ENCODE assay signal across 18 mouse cellular contexts in genomic region chr7:4912248-4912647, GRCm38 (mm10). TPM values are rescaled to one million over a fixed set of nuclear protein-coding genes. Genes with fewer than 3 reads are reported as not detected.
DNase-seq lines count a peak whose midpoint lies in the region; ATAC-seq and TF ChIP-seq lines count a peak whose summit lies in the region.
"Had no signal": no experiment of that assay in that cellular context is flagged by ENCODE, and none has a peak within 500 bp of the region (broad histone marks: within the 10 kb centered on the region; RNA-seq: fewer than 3 reads in every experiment).

No protein-coding gene starts in this region.

- H3K9ac ChIP-seq in hindbrain, embryonic 13.5 days: no peak overlapping the region
- H3K9ac ChIP-seq in hindbrain, embryonic 11.5 days (ENCODE audit: low read depth, low read length): no peak overlapping the region
- no peak overlapping the region for H3K9ac ChIP-seq in heart, embryonic 11.5 days (ENCODE audit: low read depth, low read length)
- H3K9ac ChIP-seq: forebrain, embryonic 15.5 days; heart, embryonic 12.5 days; neural tube, embryonic 13.5 days had no signal

- 61% methylated on average over 5 of the region's 5 CpGs for WGBS in hindbrain, embryonic 13.5 days
- WGBS in hindbrain, embryonic 11.5 days: 63% methylated on average over 5 of the region's 5 CpGs
- 56% methylated on average over 5 of the region's 5 CpGs for WGBS in heart, embryonic 11.5 days (ENCODE audit: insufficient replicate concordance)

- no peaks in the 10 kb centered on the region for H3K36me3 ChIP-seq in hindbrain, embryonic 13.5 days
- no peaks in the 10 kb centered on the region for H3K36me3 ChIP-seq in hindbrain, embryonic 11.5 days (ENCODE audit: control insufficient read depth, insufficient read depth, low read length)
- H3K36me3 ChIP-seq in E14TG2a.4 (ENCODE audit: insufficient read depth, low read length): peaks cover 54% of the 10 kb centered on the region
- no peaks in the 10 kb centered on the region for H3K36me3 ChIP-seq in heart, embryonic 11.5 days (ENCODE audit: control insufficient read depth, insufficient read depth, low read length)
- H3K36me3 ChIP-seq: forebrain, embryonic 15.5 days; neural tube, embryonic 13.5 days had no signal

- peaks cover 26% of the 10 kb centered on the region for H3K4me1 ChIP-seq in hindbrain, embryonic 13.5 days (replicated peaks)
- peaks cover 4% of the 10 kb centered on the region; the same call in 1 of the 2 replicates for H3K4me1 ChIP-seq in hindbrain, embryonic 11.5 days (replicated peaks; ENCODE audit: control insufficient read depth, insufficient read depth, low read length)
- H3K4me1 ChIP-seq in E14TG2a.4 (replicated peaks; ENCODE audit: low read depth, low read length): peaks cover 77% of the 10 kb centered on the region
- peaks cover 9% of the 10 kb centered on the region for H3K4me1 ChIP-seq in heart, embryonic 11.5 days (ENCODE audit: control insufficient read depth, insufficient read depth, low read length)

- TF ChIP-seq POLR2A in brain, embryonic 14.5 days (IDR thresholded peaks at IDR 0.05; ENCODE audit: borderline replicate concordance, extremely low read depth, insufficient read depth, insufficient read length, poor library complexity, severe bottlenecking): no peak

- H3K4me2 ChIP-seq in hindbrain, embryonic 13.5 days: no peak overlapping the region
- no peak overlapping the region for H3K4me2 ChIP-seq in hindbrain, embryonic 11.5 days (replicated peaks; ENCODE audit: low read depth, low read length)
- no peak overlapping the region for H3K4me2 ChIP-seq in heart, embryonic 11.5 days
- H3K4me2 ChIP-seq: forebrain, embryonic 15.5 days; heart, embryonic 12.5 days; neural tube, embryonic 13.5 days had no signal

- ATAC-seq in hindbrain, embryonic 13.5 days (ENCODE audit: low FRiP score): no peak
- ATAC-seq in hindbrain, embryonic 11.5 days (ENCODE audit: low FRiP score): no peak
- ATAC-seq in heart, embryonic 11.5 days (replicated peaks; ENCODE audit: insufficient number of reproducible peaks, low FRiP score, low TSS enrichment): no peak
- ATAC-seq: CD4-positive, CD25-positive, alpha-beta regulatory T cell, adult 4 months; forebrain, embryonic 15.5 days had no signal

- no peak overlapping the region for H3K27ac ChIP-seq in hindbrain, embryonic 13.5 days
- no peak overlapping the region for H3K27ac ChIP-seq in hindbrain, embryonic 11.5 days (ENCODE audit: low read depth, low read length)
- H3K27ac ChIP-seq in heart, embryonic 11.5 days (ENCODE audit: low read depth, low read length): no peak overlapping the region
- H3K27ac ChIP-seq: forebrain, embryonic 15.5 days; left cerebral cortex, adult 2 months; neural tube, embryonic 13.5 days had no signal

- peak overlapping the region; percentile 3 for H3K4me3 ChIP-seq in hindbrain, embryonic 13.5 days
- no peak overlapping the region for H3K4me3 ChIP-seq in hindbrain, embryonic 11.5 days (ENCODE audit: low read depth, low read length)
- peak overlapping the region; percentile 90 for H3K4me3 ChIP-seq in E14TG2a.4 (replicated peaks; ENCODE audit: low read length)
- H3K4me3 ChIP-seq in heart, embryonic 11.5 days (ENCODE audit: low read depth, low read length): no peak overlapping the region
- H3K4me3 ChIP-seq: forebrain, embryonic 15.5 days; heart, embryonic 12.5 days; left cerebral cortex, adult 2 months; neural tube, embryonic 13.5 days had no signal

- H3K9me3 ChIP-seq in hindbrain, embryonic 13.5 days: no peaks in the 10 kb centered on the region
- H3K9me3 ChIP-seq in hindbrain, embryonic 11.5 days (ENCODE audit: control insufficient read depth, low read length): no peaks in the 10 kb centered on the region
- no peaks in the 10 kb centered on the region for H3K9me3 ChIP-seq in E14TG2a.4 (ENCODE audit: low read length)
- H3K9me3 ChIP-seq in heart, embryonic 11.5 days (replicated peaks; ENCODE audit: control insufficient read depth, low read length): no peaks in the 10 kb centered on the region
- H3K9me3 ChIP-seq: forebrain, embryonic 15.5 days; heart, embryonic 12.5 days; neural tube, embryonic 13.5 days had no signal

- no peak for DNase-seq in hindbrain, embryonic 11.5 days (ENCODE audit: low spot score)
- DNase-seq in 3134 (ENCODE audit: extremely low read depth, insufficient read length, low spot score): peak; percentile 58
- DNase-seq in brain, embryonic 14.5 days (ENCODE audit: low read depth): peak; percentile 43
- no peak for DNase-seq in heart, adult 8-10 months (ENCODE audit: low spot score)
- no peak for DNase-seq in gastrocnemius, postnatal 10 days
- DNase-seq: gastrocnemius, postnatal 25 days had no signal

- no peak for TF ChIP-seq CTCF in E14TG2a.4 (conservative IDR thresholded peaks at IDR 0.05; ENCODE audit: low read length)
- TF ChIP-seq CTCF in brain, embryonic 14.5 days (IDR thresholded peaks at IDR 0.05; ENCODE audit: borderline replicate concordance, extremely low read depth, insufficient read depth, insufficient read length): no peak

- H3K27me3 ChIP-seq in hindbrain, embryonic 13.5 days: no peaks in the 10 kb centered on the region
- no peaks in the 10 kb centered on the region for H3K27me3 ChIP-seq in hindbrain, embryonic 11.5 days (ENCODE audit: control insufficient read depth, insufficient read depth, low read length)
- no peaks in the 10 kb centered on the region for H3K27me3 ChIP-seq in E14TG2a.4 (ENCODE audit: insufficient read depth, low read length)
- no peaks in the 10 kb centered on the region for H3K27me3 ChIP-seq in heart, embryonic 11.5 days (ENCODE audit: control insufficient read depth, insufficient read depth, low read length)
- H3K27me3 ChIP-seq: forebrain, embryonic 15.5 days had no signal

RNA-seq across cellular contexts. Expression of gene Zfp628, which starts 2.8 kb away (rescaled TPM):
- polyA plus RNA-seq in hindbrain, embryonic 13.5 days (2015; fragmentation: Nextera tagmentation; extraction: Ambion mirVana): 3.6 and 4.9 TPM in 2 replicates
- 4.0 and 4.2 TPM in 2 replicates for polyA plus RNA-seq in hindbrain, embryonic 11.5 days (2014; fragmentation: Nextera tagmentation; extraction: Ambion mirVana)
- 16.7 and 21.7 TPM in 2 replicates for polyA plus RNA-seq in brain, embryonic 14.5 days (2012; rRNA removed)
- 1 to 10 TPM; 6.4 to 8.4 (median 7.5) TPM for total RNA-seq in heart, adult 8-10 months (2022)
- 2.6 and 2.8 TPM in 2 replicates for polyA plus RNA-seq in heart, embryonic 11.5 days (2014; fragmentation: Nextera tagmentation; extraction: Ambion mirVana)
- total RNA-seq in gastrocnemius, postnatal 10 days (2021): 10 to 100 TPM in 1 of 2 experiments, 1 to 10 TPM in 1; 9.9 to 10.5 TPM

RNA-seq across cellular contexts. Expression of gene Gm36210, which starts 5.9 kb away (rescaled TPM):
- 0.26 and 0.45 TPM in 2 replicates for polyA plus RNA-seq in hindbrain, embryonic 13.5 days (2015; fragmentation: Nextera tagmentation; extraction: Ambion mirVana)
- polyA plus RNA-seq in hindbrain, embryonic 11.5 days (2014; fragmentation: Nextera tagmentation; extraction: Ambion mirVana): 0.11 TPM in 1 of 2 replicates, not detected in the other
- 0.77 and 1.3 TPM in 2 replicates for polyA plus RNA-seq in brain, embryonic 14.5 days (2012; rRNA removed)
- total RNA-seq in heart, adult 8-10 months (2022): under 1 TPM in 2 of 4 experiments, not detected in 2; 0.22 to 0.43 TPM
- 0.17 and 0.20 TPM in 2 replicates for polyA plus RNA-seq in heart, embryonic 11.5 days (2014; fragmentation: Nextera tagmentation; extraction: Ambion mirVana)
- under 1 TPM in 1 of 2 experiments, not detected in 1; 0.19 TPM for total RNA-seq in gastrocnemius, postnatal 10 days (2021)
- total RNA-seq: adrenal gland, postnatal 10 days; heart, postnatal 36 days had no signal
- polyA plus RNA-seq: CD4-positive, CD25-positive, alpha-beta regulatory T cell, adult 4 months; small intestine, adult 2 months; stomach, embryonic 14.5 days had no signal

RNA-seq across cellular contexts. Expression of gene Nat14, which starts 9.6 kb away (rescaled TPM):
- 25.4 and 27.7 TPM in 2 replicates for polyA plus RNA-seq in hindbrain, embryonic 13.5 days (2015; fragmentation: Nextera tagmentation; extraction: Ambion mirVana)
- 7.1 and 7.3 TPM in 2 replicates for polyA plus RNA-seq in hindbrain, embryonic 11.5 days (2014; fragmentation: Nextera tagmentation; extraction: Ambion mirVana)
- polyA plus RNA-seq in brain, embryonic 14.5 days (2012; rRNA removed): 27.3 and 27.9 TPM in 2 replicates
- 1 to 10 TPM; 4.7 to 6.7 (median 5.3) TPM for total RNA-seq in heart, adult 8-10 months (2022)
- polyA plus RNA-seq in heart, embryonic 11.5 days (2014; fragmentation: Nextera tagmentation; extraction: Ambion mirVana): 4.7 and 5.0 TPM in 2 replicates
- total RNA-seq in gastrocnemius, postnatal 10 days (2021): 1 to 10 TPM; 1.9 to 4.4 TPM

RNA-seq across cellular contexts. Expression of gene Ssc5d, which starts 13.3 kb away (rescaled TPM):
- 0.73 and 1.3 TPM in 2 replicates for polyA plus RNA-seq in hindbrain, embryonic 13.5 days (2015; fragmentation: Nextera tagmentation; extraction: Ambion mirVana)
- 1.1 and 1.4 TPM in 2 replicates for polyA plus RNA-seq in hindbrain, embryonic 11.5 days (2014; fragmentation: Nextera tagmentation; extraction: Ambion mirVana)
- polyA plus RNA-seq in brain, embryonic 14.5 days (2012; rRNA removed): 2.3 and 3.6 TPM in 2 replicates
- total RNA-seq in heart, adult 8-10 months (2022): 1 to 10 TPM; 1.4 to 2.5 (median 1.9) TPM
- polyA plus RNA-seq in heart, embryonic 11.5 days (2014; fragmentation: Nextera tagmentation; extraction: Ambion mirVana): 0.53 and 1.1 TPM in 2 replicates
- total RNA-seq in gastrocnemius, postnatal 10 days (2021): 10 to 100 TPM; 43.3 to 55.0 TPM

RNA-seq across cellular contexts. Expression of gene Isoc2a, which starts 35.3 kb away (rescaled TPM):
- polyA plus RNA-seq in hindbrain, embryonic 13.5 days (2015; fragmentation: Nextera tagmentation; extraction: Ambion mirVana): 0.75 and 0.78 TPM in 2 replicates
- polyA plus RNA-seq in hindbrain, embryonic 11.5 days (2014; fragmentation: Nextera tagmentation; extraction: Ambion mirVana): 1.1 TPM in 2 replicates
- polyA plus RNA-seq in brain, embryonic 14.5 days (2012; rRNA removed): 6.7 and 9.0 TPM in 2 replicates
- total RNA-seq in heart, adult 8-10 months (2022): 10 to 100 TPM; 52.2 to 62.9 (median 54.4) TPM
- 0.59 and 1.1 TPM in 2 replicates for polyA plus RNA-seq in heart, embryonic 11.5 days (2014; fragmentation: Nextera tagmentation; extraction: Ambion mirVana)
- total RNA-seq in gastrocnemius, postnatal 10 days (2021): 10 to 100 TPM; 13.3 to 14.3 TPM

Comparison
In these comparisons a context has a peak if more than half of its experiments do, and no peak if none do; other contexts are left out.
1. H3K4me3 ChIP-seq: peak in hindbrain, embryonic 13.5 days (single experiment) and E14TG2a.4 (single experiment); none in hindbrain, embryonic 11.5 days (single experiment) and heart, embryonic 11.5 days (single experiment).
2. DNase-seq: peak in 3134 (single experiment) and brain, embryonic 14.5 days (single experiment); none in hindbrain, embryonic 11.5 days (single experiment), heart, adult 8-10 months (single experiment) and gastrocnemius, postnatal 10 days (single experiment).